Mouse (Mus musculus): ENCODE results near the gene Cnr1. TPM values are rescaled to one million over a fixed set of nuclear protein-coding genes. Genes with fewer than 3 reads are reported as not detected.

The Cnr1 gene
- 3.1 and 3.6 TPM in 2 replicates for polyA plus RNA-seq (2014; fragmentation: Nextera tagmentation; extraction: Ambion mirVana)

GRCm38 (mm10) chr4:33924234-33924888 is at the start of gene Cnr1:
Cnr1 (plus strand) TSS chr4:33924593.
- ATAC-seq (ENCODE audit: insufficient number of reproducible peaks, low FRiP score, low TSS enrichment, low read depth) (peak; percentile 83), DNase-seq (ENCODE audit: low spot score) (peak; percentile 82)
- H3K9me3 ChIP-seq (ENCODE audit: control insufficient read depth, low read length), result no peaks in the 10 kb centered on the region
- H3K4me1 ChIP-seq (ENCODE audit: control insufficient read depth, insufficient read depth, low read length), result no peaks in the 10 kb centered on the region
- no peaks in the 10 kb centered on the region for H3K36me3 ChIP-seq (ENCODE audit: control insufficient read depth, insufficient read depth, low read length)
- peak within 1 kb of the TSS; percentile 91 for H3K4me2 ChIP-seq (ENCODE audit: low read depth, severe bottlenecking)
- H3K27me3 ChIP-seq (ENCODE audit: control insufficient read depth, insufficient read depth, low read length), result no peaks in the 10 kb centered on the region
- peak within 1 kb of the TSS; percentile 90 for H3K9ac ChIP-seq (ENCODE audit: low read length)
- H3K4me3 ChIP-seq (ENCODE audit: low read depth, low read length), result peak within 1 kb of the TSS; percentile 55
- peak within 1 kb of the TSS; percentile 73 for H3K27ac ChIP-seq (replicated peaks; ENCODE audit: low read depth, low read length)
- WGBS, result under 1% methylated on average over 55 of the region's 77 CpGs

GRCm38 (mm10) chr4:33879944-33880343 is 44.4 kb upstream of the Cnr1 start:
- H3K27ac ChIP-seq (replicated peaks; ENCODE audit: low read depth, low read length), result no peak overlapping the region
- 93% methylated on average over 3 of the region's 3 CpGs for WGBS

GRCm38 (mm10) chr4:33886026-33886425 is 38.4 kb upstream of the Cnr1 start:
- Histone ChIP-seq H3K36me3 (ENCODE audit: control insufficient read depth, insufficient read depth, low read length) (no peaks in the 10 kb centered on the region), H3K9ac (ENCODE audit: low read length) (no peak overlapping the region), H3K4me1 (ENCODE audit: control insufficient read depth, insufficient read depth, low read length) (no peaks in the 10 kb centered on the region), H3K27ac (replicated peaks; ENCODE audit: low read depth, low read length) (no peak overlapping the region), H3K27me3 (ENCODE audit: control insufficient read depth, insufficient read depth, low read length) (no peaks in the 10 kb centered on the region), H3K9me3 (ENCODE audit: control insufficient read depth, low read length) (no peaks in the 10 kb centered on the region), H3K4me2 (ENCODE audit: low read depth, severe bottlenecking) (no peak overlapping the region), H3K4me3 (ENCODE audit: low read depth, low read length) (no peak overlapping the region)
- WGBS, result 86% methylated on average over 3 of the region's 3 CpGs
- no peak for DNase-seq (ENCODE audit: low spot score)
- ATAC-seq (ENCODE audit: insufficient number of reproducible peaks, low FRiP score, low TSS enrichment, low read depth), result no peak

More at GRCm38 (mm10) chr4:33879944-33880343, 44.4 kb upstream of the Cnr1 start:
- no peak overlapping the region for H3K9ac ChIP-seq (ENCODE audit: low read length)
- no peaks in the 10 kb centered on the region for H3K9me3 ChIP-seq (ENCODE audit: control insufficient read depth, low read length)
- H3K4me2 ChIP-seq (ENCODE audit: low read depth, severe bottlenecking), result no peak overlapping the region
- no peak for ATAC-seq (ENCODE audit: insufficient number of reproducible peaks, low FRiP score, low TSS enrichment, low read depth)
- H3K4me3 ChIP-seq (ENCODE audit: low read depth, low read length), result no peak overlapping the region
- no peaks in the 10 kb centered on the region for H3K4me1 ChIP-seq (ENCODE audit: control insufficient read depth, insufficient read depth, low read length)
- no peaks in the 10 kb centered on the region for H3K27me3 ChIP-seq (ENCODE audit: control insufficient read depth, insufficient read depth, low read length)
- no peak for DNase-seq (ENCODE audit: low spot score)
- no peaks in the 10 kb centered on the region for H3K36me3 ChIP-seq (ENCODE audit: control insufficient read depth, insufficient read depth, low read length)

GRCm38 (mm10) chr4:33889976-33890375 is 34.4 kb upstream of the Cnr1 start:
- no peaks in the 10 kb centered on the region for H3K9me3 ChIP-seq (ENCODE audit: control insufficient read depth, low read length)
- 77% methylated on average over 2 of the region's 2 CpGs for WGBS
- H3K27me3 ChIP-seq (ENCODE audit: control insufficient read depth, insufficient read depth, low read length), result no peaks in the 10 kb centered on the region
- H3K36me3 ChIP-seq (ENCODE audit: control insufficient read depth, insufficient read depth, low read length), result no peaks in the 10 kb centered on the region
- H3K4me1 ChIP-seq (ENCODE audit: control insufficient read depth, insufficient read depth, low read length), result no peaks in the 10 kb centered on the region
- ATAC-seq (ENCODE audit: insufficient number of reproducible peaks, low FRiP score, low TSS enrichment, low read depth) (no peak), DNase-seq (ENCODE audit: low spot score) (no peak)
- no peak overlapping the region for H3K9ac ChIP-seq (ENCODE audit: low read length)
- H3K4me3 ChIP-seq (ENCODE audit: low read depth, low read length), result no peak overlapping the region
- no peak overlapping the region for H3K4me2 ChIP-seq (ENCODE audit: low read depth, severe bottlenecking)
- H3K27ac ChIP-seq (replicated peaks; ENCODE audit: low read depth, low read length), result no peak overlapping the region

GRCm38 (mm10) chr4:33892178-33892869 is 32.1 kb upstream of the Cnr1 start:
- no peaks in the 10 kb centered on the region for H3K4me1 ChIP-seq (ENCODE audit: control insufficient read depth, insufficient read depth, low read length)
- ATAC-seq (ENCODE audit: insufficient number of reproducible peaks, low FRiP score, low TSS enrichment, low read depth) (no peak), DNase-seq (ENCODE audit: low spot score) (no peak)
- no peaks in the 10 kb centered on the region for H3K9me3 ChIP-seq (ENCODE audit: control insufficient read depth, low read length)
- H3K4me2 ChIP-seq (ENCODE audit: low read depth, severe bottlenecking), result no peak overlapping the region
- H3K4me3 ChIP-seq (ENCODE audit: low read depth, low read length), result no peak overlapping the region
- no peaks in the 10 kb centered on the region for H3K36me3 ChIP-seq (ENCODE audit: control insufficient read depth, insufficient read depth, low read length)
- WGBS, result 19% methylated on average over 7 of the region's 7 CpGs
- no peak overlapping the region for H3K9ac ChIP-seq (ENCODE audit: low read length)
- no peaks in the 10 kb centered on the region for H3K27me3 ChIP-seq (ENCODE audit: control insufficient read depth, insufficient read depth, low read length)
- no peak overlapping the region for H3K27ac ChIP-seq (replicated peaks; ENCODE audit: low read depth, low read length)

- Histone ChIP-seq H3K4me2 (ENCODE audit: low read depth, severe bottlenecking) (no peak overlapping the region), H3K4me3 (ENCODE audit: low read depth, low read length) (no peak overlapping the region), H3K27ac (replicated peaks; ENCODE audit: low read depth, low read length) (no peak overlapping the region), H3K36me3 (ENCODE audit: control insufficient read depth, insufficient read depth, low read length) (no peaks in the 10 kb centered on the region), H3K9ac (ENCODE audit: low read length) (no peak overlapping the region), H3K9me3 (ENCODE audit: control insufficient read depth, low read length) (no peaks in the 10 kb centered on the region), H3K4me1 (ENCODE audit: control insufficient read depth, insufficient read depth, low read length) (no peaks in the 10 kb centered on the region), H3K27me3 (ENCODE audit: control insufficient read depth, insufficient read depth, low read length) (no peaks in the 10 kb centered on the region)
- 47% methylated on average over 7 of the region's 7 CpGs for WGBS
- ATAC-seq (ENCODE audit: insufficient number of reproducible peaks, low FRiP score, low TSS enrichment, low read depth) (no peak), DNase-seq (ENCODE audit: low spot score) (peak; percentile 26)
Observed at GRCm38 (mm10) chr4:33893841-33894240, 30.6 kb upstream of the Cnr1 start.

GRCm38 (mm10) chr4:33895046-33895445 is 29.3 kb upstream of the Cnr1 start:
- Histone ChIP-seq H3K9ac (ENCODE audit: low read length) (no peak overlapping the region), H3K36me3 (ENCODE audit: control insufficient read depth, insufficient read depth, low read length) (no peaks in the 10 kb centered on the region), H3K4me2 (ENCODE audit: low read depth, severe bottlenecking) (no peak overlapping the region), H3K4me1 (ENCODE audit: control insufficient read depth, insufficient read depth, low read length) (no peaks in the 10 kb centered on the region), H3K9me3 (ENCODE audit: control insufficient read depth, low read length) (no peaks in the 10 kb centered on the region), H3K27me3 (ENCODE audit: control insufficient read depth, insufficient read depth, low read length) (no peaks in the 10 kb centered on the region), H3K4me3 (ENCODE audit: low read depth, low read length) (no peak overlapping the region), H3K27ac (replicated peaks; ENCODE audit: low read depth, low read length) (no peak overlapping the region)
- no peak for DNase-seq (ENCODE audit: low spot score)
- no peak for ATAC-seq (ENCODE audit: insufficient number of reproducible peaks, low FRiP score, low TSS enrichment, low read depth)
- 78% methylated on average over 8 of the region's 8 CpGs for WGBS

DNA sequence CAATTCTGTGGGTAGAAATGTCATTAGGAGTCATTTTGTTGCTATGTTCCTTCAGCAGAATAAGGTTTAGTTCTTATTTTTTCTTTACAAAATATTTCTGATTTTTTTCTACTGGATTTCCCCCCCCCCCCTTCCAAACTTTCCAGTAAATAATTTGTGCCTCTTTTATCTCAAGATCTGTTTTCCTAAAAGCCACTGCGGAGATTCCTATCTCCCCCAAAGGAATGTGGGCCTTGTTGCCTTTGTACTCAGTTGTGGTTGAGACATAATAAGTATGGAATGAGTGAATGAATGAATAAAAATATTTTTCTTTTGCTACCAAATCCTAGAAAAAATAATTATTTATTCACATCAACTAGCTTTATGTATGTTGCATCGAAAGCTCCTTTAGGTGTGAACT is 28.9 kb upstream of the Cnr1 start:
- H3K4me1 ChIP-seq (ENCODE audit: control insufficient read depth, insufficient read depth, low read length), result no peaks in the 10 kb centered on the region
- ATAC-seq (ENCODE audit: insufficient number of reproducible peaks, low FRiP score, low TSS enrichment, low read depth) (no peak), DNase-seq (ENCODE audit: low spot score) (no peak)
- WGBS, result 93% methylated on average over 2 of the region's 2 CpGs
- H3K36me3 ChIP-seq (ENCODE audit: control insufficient read depth, insufficient read depth, low read length), result no peaks in the 10 kb centered on the region
- H3K4me3 ChIP-seq (ENCODE audit: low read depth, low read length), result no peak overlapping the region
- H3K4me2 ChIP-seq (ENCODE audit: low read depth, severe bottlenecking), result no peak overlapping the region
- H3K27me3 ChIP-seq (ENCODE audit: control insufficient read depth, insufficient read depth, low read length), result no peaks in the 10 kb centered on the region
- H3K9me3 ChIP-seq (ENCODE audit: control insufficient read depth, low read length), result no peaks in the 10 kb centered on the region
- H3K9ac ChIP-seq (ENCODE audit: low read length), result no peak overlapping the region
- no peak overlapping the region for H3K27ac ChIP-seq (replicated peaks; ENCODE audit: low read depth, low read length)

All from limb, embryonic 11.5 days (tissue).